Comparison of ENCODE assay signal across 16 mouse cellular contexts in genomic region chr10:13106909-13107624, GRCm38 (mm10). TPM values are rescaled to one million over a fixed set of nuclear protein-coding genes. Genes with fewer than 3 reads are reported as not detected.
A peak's percentile ranks its signal among the peaks of the same experiment; 100 is the strongest.
DNase-seq lines count a peak whose midpoint lies in the region; ATAC-seq lines count a peak whose summit lies in the region.
"Had no signal": no experiment of that assay in that cellular context is flagged by ENCODE, and none has a peak within 500 bp of the region (broad histone marks: within the 10 kb centered on the region; RNA-seq: fewer than 3 reads in every experiment).

No protein-coding gene starts in this region.

- H3K9me3 ChIP-seq in kidney, embryonic 14.5 days (ENCODE audit: control insufficient read depth, low read length): no peaks in the 10 kb centered on the region
- H3K9me3 ChIP-seq in embryonic facial prominence, embryonic 10.5 days: no peaks in the 10 kb centered on the region
- H3K9me3 ChIP-seq in limb, embryonic 13.5 days: no peaks in the 10 kb centered on the region
- H3K9me3 ChIP-seq: neural tube, embryonic 12.5 days had no signal

- peaks cover 3% of the 10 kb centered on the region; the same call in 1 of the 2 replicates for H3K36me3 ChIP-seq in kidney, embryonic 14.5 days (ENCODE audit: control insufficient read depth, insufficient read depth, low read length)
- H3K36me3 ChIP-seq in embryonic facial prominence, embryonic 10.5 days (replicated peaks): no peaks in the 10 kb centered on the region; the same call in 1 of the 2 replicates
- peaks cover 3% of the 10 kb centered on the region; the same call in 1 of the 2 replicates for H3K36me3 ChIP-seq in limb, embryonic 13.5 days
- H3K36me3 ChIP-seq: neural tube, embryonic 12.5 days had no signal

- H3K27ac ChIP-seq in kidney, embryonic 14.5 days (ENCODE audit: low read depth, low read length): peak overlapping the region; percentile 67
- peak overlapping the region; percentile 68 for H3K27ac ChIP-seq in embryonic facial prominence, embryonic 10.5 days (replicated peaks)
- H3K27ac ChIP-seq in limb, embryonic 13.5 days: peak overlapping the region; percentile 83; the same call in 1 of the 2 replicates
- H3K27ac ChIP-seq: neural tube, embryonic 12.5 days had no signal

- peak; percentile 40 for DNase-seq in heart, adult 11 months
- no peak for DNase-seq in heart, postnatal 14 days
- no peak for DNase-seq in kidney, adult 8-10 months
- DNase-seq in embryonic facial prominence, embryonic 10.5 days (ENCODE audit: low spot score): no peak
- no peak for DNase-seq in thymus, postnatal 36 days
- DNase-seq: cerebellum, adult 9-11 months; kidney, adult 11 months; layer of hippocampus, adult 9-11 months; left cerebral cortex, postnatal 4 days; lung, postnatal 36 days had no signal

- no peak for ATAC-seq in kidney, embryonic 14.5 days (ENCODE audit: low FRiP score, low TSS enrichment)
- peak; percentile 72 for ATAC-seq in limb, embryonic 13.5 days (ENCODE audit: low FRiP score, low read depth)
- ATAC-seq in inflammation-experienced regulatory T-cells, adult 6 months: no peak
- ATAC-seq: activated CD4-positive, CD25-positive, alpha-beta regulatory T cell, adult 4 months had no signal

- H3K9ac ChIP-seq in kidney, embryonic 14.5 days (ENCODE audit: low read depth, low read length): no peak overlapping the region
- no peak overlapping the region for H3K9ac ChIP-seq in limb, embryonic 13.5 days
- H3K9ac ChIP-seq: neural tube, embryonic 12.5 days had no signal

- intact Hi-C loops in heart, postnatal 14 days (cut with DNase I): loop anchor here (5.0 kb wide), 1 partner anchor 140 kb away; no protein-coding TSS in a partner anchor

- H3K4me1 ChIP-seq in kidney, embryonic 14.5 days (ENCODE audit: control insufficient read depth, insufficient read depth, low read length): peaks cover 31% of the 10 kb centered on the region
- H3K4me1 ChIP-seq in embryonic facial prominence, embryonic 10.5 days: peaks cover 52% of the 10 kb centered on the region
- peaks cover 36% of the 10 kb centered on the region for H3K4me1 ChIP-seq in limb, embryonic 13.5 days

- no peaks in the 10 kb centered on the region for H3K27me3 ChIP-seq in kidney, embryonic 14.5 days (ENCODE audit: control insufficient read depth, insufficient read depth, low read length)
- no peaks in the 10 kb centered on the region for H3K27me3 ChIP-seq in embryonic facial prominence, embryonic 10.5 days (replicated peaks; ENCODE audit: low read depth, poor library complexity, severe bottlenecking)
- H3K27me3 ChIP-seq in limb, embryonic 13.5 days: no peaks in the 10 kb centered on the region
- H3K27me3 ChIP-seq: neural tube, embryonic 12.5 days had no signal

- no peak overlapping the region for H3K4me2 ChIP-seq in kidney, embryonic 14.5 days (replicated peaks; ENCODE audit: low read depth, low read length)
- no peak overlapping the region for H3K4me2 ChIP-seq in limb, embryonic 13.5 days (replicated peaks)
- H3K4me2 ChIP-seq: neural tube, embryonic 12.5 days had no signal

- no peak overlapping the region for H3K4me3 ChIP-seq in kidney, embryonic 14.5 days (ENCODE audit: low read length)
- no peak overlapping the region for H3K4me3 ChIP-seq in embryonic facial prominence, embryonic 10.5 days
- H3K4me3 ChIP-seq in limb, embryonic 13.5 days: no peak overlapping the region
- H3K4me3 ChIP-seq: neural tube, embryonic 12.5 days had no signal

- 40% methylated on average over 9 of the region's 9 CpGs for WGBS in kidney, embryonic 14.5 days
- WGBS in embryonic facial prominence, embryonic 10.5 days: 62% methylated on average over 9 of the region's 9 CpGs
- 71% methylated on average over 9 of the region's 9 CpGs for WGBS in limb, embryonic 13.5 days

RNA-seq across cellular contexts. Expression of gene Plagl1, which starts 46.8 kb away (rescaled TPM):
- total RNA-seq in heart, postnatal 14 days (2021): 10 to 100 TPM; 22.7 to 23.3 TPM
- 116 and 125 TPM in 2 replicates for polyA plus RNA-seq in kidney, embryonic 14.5 days (2014; fragmentation: Nextera tagmentation; extraction: Ambion mirVana)
- polyA plus RNA-seq in embryonic facial prominence, embryonic 10.5 days (2016; fragmentation: Nextera tagmentation; extraction: Ambion mirVana): 69.6 and 77.8 TPM in 2 replicates
- polyA plus RNA-seq in limb, embryonic 13.5 days (2015; fragmentation: Nextera tagmentation; extraction: Ambion mirVana): 169 and 180 TPM in 2 replicates
- polyA plus RNA-seq in inflammation-experienced regulatory T-cells, adult 6 months (2017; shearing (Covaris generic)): 1 to 10 TPM in 2 of 3 experiments, under 1 TPM in 1; 0.25 to 2.8 (median 2.2) TPM
- total RNA-seq: MEL had no signal

Comparison
In these comparisons a context has a peak if more than half of its experiments do, and no peak if none do; other contexts are left out.
1. RNA of gene Plagl1, which starts 46.8 kb away (polyA plus RNA-seq): 169 to 180 TPM in limb, embryonic 13.5 days, 116 to 125 TPM in kidney, embryonic 14.5 days and 69.6 to 77.8 TPM in embryonic facial prominence, embryonic 10.5 days; 0.25 to 2.8 TPM in inflammation-experienced regulatory T-cells, adult 6 months; every median in the first group is over 10 times any median in the second.
2. Peak in every context shown above with its lines, with median percentiles within 50 percentile points of each other: H3K27ac ChIP-seq.